Mouse (Mus musculus) MEL (cell line): ENCODE measurements around the gene Wdr31. TPM values are rescaled to one million over a fixed set of nuclear protein-coding genes. Genes with fewer than 3 reads are reported as not detected.
A peak's percentile ranks its signal among the peaks of the same experiment; 100 is the strongest.

Experiments
- DNase-seq: peaks from one replicate; pipeline ENCODE4 v3.0.0; 2011; ENCODE audit warnings: low read depth, low spot score
- H3K27ac ChIP-seq: 2 replicates; pipeline ENCODE4 v1.5.1; 2012; ENCODE audit warnings: low read depth, mild to moderate bottlenecking, control low read depth, low read length, moderate library complexity; ENCODE audit not compliant: control insufficient read depth
- H3K27me3 ChIP-seq, 2 experiments: fragments of 150-350 bp in 1 of 2; sonication (generic) in 1 of 2; 2 replicates each; pipeline ENCODE4 v1.6.1; 2012; ENCODE audit warnings: low read length in 2 of 2, mild to moderate bottlenecking in 2 of 2, improper control_type of control experiment in 1 of 2, moderate library complexity in 1 of 2; ENCODE audit not compliant: insufficient read depth in 2 of 2, control insufficient read depth in 1 of 2
- H3K36me3 ChIP-seq, 2 experiments: 2 replicates each; pipeline ENCODE4 v1.6.1; 2012 to 2014; ENCODE audit warnings: low read length in 2 of 2, improper control_type of control experiment in 1 of 2, inconsistent platforms in 1 of 2, mild to moderate bottlenecking in 1 of 2; ENCODE audit not compliant: insufficient read depth in 2 of 2, control insufficient read depth in 1 of 2
- H3K4me1 ChIP-seq, 2 experiments: fragments of 150-350 bp in 1 of 2; sonication (generic) in 1 of 2; 2 replicates each; pipeline ENCODE4 v1.6.1; 2012; ENCODE audit warnings: low read length in 2 of 2, improper control_type of control experiment in 1 of 2, mild to moderate bottlenecking in 1 of 2; ENCODE audit not compliant: insufficient read depth in 2 of 2, control insufficient read depth in 1 of 2
- H3K4me3 ChIP-seq, 2 experiments: fragments of 150-350 bp in 1 of 2; sonication (generic) in 1 of 2; 2 replicates each; pipeline ENCODE4 v1.5.1; 2012; ENCODE audit warnings: low read depth in 2 of 2, low read length in 2 of 2, mild to moderate bottlenecking in 2 of 2, moderate library complexity in 2 of 2, control low read depth in 1 of 2, improper control_type of control experiment in 1 of 2; ENCODE audit not compliant: control insufficient read depth in 1 of 2, insufficient read depth in 1 of 2
- H3K79me2 ChIP-seq: 2 replicates; pipeline ENCODE4 v1.6.1; 2012; ENCODE audit warnings: mild to moderate bottlenecking, low read length, moderate library complexity; ENCODE audit not compliant: control insufficient read depth, poor library complexity, insufficient read depth
- H3K9ac ChIP-seq: 2 replicates; pipeline ENCODE4 v1.6.1; 2012; ENCODE audit warnings: low read depth, mild to moderate bottlenecking, control low read depth, low read length, moderate library complexity; ENCODE audit not compliant: control insufficient read depth, poor library complexity, severe bottlenecking
- H3K9me3 ChIP-seq: fragments of 150-350 bp; sonication (generic); replicated peaks from 2 replicates; pipeline ENCODE4 v1.6.1; 2012; ENCODE audit warnings: mild to moderate bottlenecking, low read length, improper control_type of control experiment, moderate library complexity; ENCODE audit not compliant: insufficient read depth
- BHLHE40 ChIP-seq: IDR thresholded peaks from 2 replicates; pipeline ENCODE4 v1.6.1; 2012; ENCODE audit warnings: low read depth, mild to moderate bottlenecking, inconsistent platforms, low read length, improper control_type of control experiment, borderline replicate concordance
- CHD1 ChIP-seq: IDR thresholded peaks from 2 replicates; pipeline ENCODE4 v1.6.1; 2012; ENCODE audit warnings: low read depth, mild to moderate bottlenecking, inconsistent platforms, low read length, improper control_type of control experiment
- CHD2 ChIP-seq: IDR thresholded peaks from 2 replicates; pipeline ENCODE4 v1.6.1; 2011; ENCODE audit warnings: low read length, improper control_type of control experiment
- E2F4 ChIP-seq: IDR thresholded peaks from 2 replicates; pipeline ENCODE4 v1.6.1; 2011; ENCODE audit warnings: low read depth, low read length, improper control_type of control experiment, borderline replicate concordance
- EP300 ChIP-seq, 2 experiments: IDR thresholded peaks; 2 replicates each; pipeline ENCODE4 v1.6.1; 2011; ENCODE audit warnings: improper control_type of control experiment in 2 of 2, low read length in 2 of 2, low read depth in 1 of 2, mild to moderate bottlenecking in 1 of 2
- ETS1 ChIP-seq: IDR thresholded peaks from 2 replicates; pipeline ENCODE4 v1.6.1; 2012; ENCODE audit warnings: low read depth, mild to moderate bottlenecking, inconsistent platforms, low read length, improper control_type of control experiment, moderate library complexity
- JUND ChIP-seq: IDR thresholded peaks from 2 replicates; pipeline ENCODE4 v1.6.1; 2011; ENCODE audit warnings: low read depth, mild to moderate bottlenecking, improper control_type of control experiment, low read length
- KAT2A ChIP-seq: conservative IDR thresholded peaks from 2 replicates; pipeline ENCODE4 v1.6.1; 2012; ENCODE audit warnings: low read depth, low read length, improper control_type of control experiment, inconsistent platforms
- MAX ChIP-seq: IDR thresholded peaks from 2 replicates; pipeline ENCODE4 v1.6.1; 2011; ENCODE audit warnings: low read length, improper control_type of control experiment
- MXI1 ChIP-seq: IDR thresholded peaks from 2 replicates; pipeline ENCODE4 v1.6.1; 2011; ENCODE audit warnings: mild to moderate bottlenecking, low read depth, low read length, improper control_type of control experiment
- POLR2AphosphoS2 ChIP-seq: IDR thresholded peaks from 2 replicates; pipeline ENCODE4 v1.6.1; 2011; ENCODE audit warnings: low read length, improper control_type of control experiment
- RCOR1 ChIP-seq: IDR thresholded peaks from 2 replicates; pipeline ENCODE4 v1.6.1; 2012; ENCODE audit warnings: low read depth, mild to moderate bottlenecking, inconsistent platforms, low read length, improper control_type of control experiment
- SIN3A ChIP-seq: IDR thresholded peaks from 2 replicates; pipeline ENCODE4 v1.6.1; 2012; ENCODE audit warnings: low read length, improper control_type of control experiment, inconsistent platforms
- TCF12 ChIP-seq: IDR thresholded peaks from 2 replicates; pipeline ENCODE4 v1.6.1; 2014; ENCODE audit warnings: low read depth, mild to moderate bottlenecking, inconsistent platforms, low read length, improper control_type of control experiment, moderate library complexity
- USF2 ChIP-seq, 2 experiments: IDR thresholded peaks; 2 replicates each; pipeline ENCODE4 v1.6.1; 2011 to 2012; ENCODE audit warnings: improper control_type of control experiment in 2 of 2, low read length in 2 of 2, borderline replicate concordance in 1 of 2, inconsistent platforms in 1 of 2, low read depth in 1 of 2, mild to moderate bottlenecking in 1 of 2; ENCODE audit not compliant: insufficient read depth in 1 of 2
- ZMIZ1 ChIP-seq: IDR thresholded peaks from 2 replicates; pipeline ENCODE4 v1.6.1; 2012; ENCODE audit warnings: low read depth, mild to moderate bottlenecking, inconsistent platforms, low read length, improper control_type of control experiment, moderate library complexity
- ZNF384 ChIP-seq: IDR thresholded peaks from 2 replicates; pipeline ENCODE4 v1.6.1; 2012; ENCODE audit warnings: low read depth, mild to moderate bottlenecking, inconsistent platforms, low read length, improper control_type of control experiment
- polyA plus RNA-seq, 2 experiments: library from polyadenylated mRNA; stranded (reverse) in 1 of 2; unstranded in 1 of 2; fragments of >175 nt in 1 of 2; fragments of >200 nt in 1 of 2; gene quantifications; 2 replicates each; pipeline versions ENCODE4 v1.2.1 to v1.2.4; 2012; ENCODE audit warnings: low replicate concordance in 2 of 2, low read depth in 1 of 2; ENCODE audit not compliant: insufficient read length in 2 of 2, insufficient read depth in 1 of 2, missing spikeins in 1 of 2
- total RNA-seq: library from RNA; depleted of rRNA; stranded (reverse); fragments of 300-350 nt; gene quantifications from 2 replicates; pipeline ENCODE4 v1.2.3, GENCODE M21; 2012

The Wdr31 gene
- total and polyA plus RNA-seq, 3 experiments, result 0.91 to 1.9 TPM; not detected in 1

GRCm38 (mm10) chr4:62501534-62501933 lies 30.8 kb upstream of the Wdr31 start:
- Histone ChIP-seq H3K79me2 (peaks cover 1% of the 10 kb centered on the region; the same call in 1 of the 2 replicates), H3K4me3 (peak overlapping the region; percentile 59 to 62), H3K4me1 (peaks cover 12 to 24% of the 10 kb centered on the region in 2 experiments; a peak in 3 of 4 replicates), H3K36me3 (peaks cover 0 to 14% of the 10 kb centered on the region in 2 experiments; a peak in 2 of 4 replicates), H3K27me3 (no peaks in the 10 kb centered on the region)
- no peak for DNase-seq
- TF ChIP-seq JUND (0 out of 2 replicates have a peak, but pooled peaks have one; percentile 9), ETS1 (no peak), SIN3A (no peak), CHD1 (no peak; the same call in none of the 2 replicates), KAT2A (no peak), USF2 (IDR thresholded peaks at IDR 0.05; ENCODE audit: borderline replicate concordance in 1 of 2, insufficient read depth in 1 of 2, low read depth in 1 of 2, low read length in 2 of 2) (no peak), BHLHE40 (peak; percentile 56; the same call in 1 of the 2 replicates), EP300 (IDR thresholded peaks at IDR 0.05; ENCODE audit: low read depth in 1 of 2, low read length in 2 of 2) (0 out of 4 replicates have a peak, but pooled peaks of 1 of the 2 experiments have one; percentile 8)
- TF ChIP-seq, all 39 proteins: peak for 3
- no peaks in the 10 kb centered on the region for H3K9me3 ChIP-seq
- H3K9ac ChIP-seq, result peak overlapping the region; percentile 64
- no peak overlapping the region for H3K27ac ChIP-seq

GRCm38 (mm10) chr4:62500799-62501198 lies 30.1 kb upstream of the Wdr31 start:
- peaks cover 12 to 28% of the 10 kb centered on the region in 2 experiments; a peak in 3 of 4 replicates for H3K4me1 ChIP-seq
- H3K9me3 ChIP-seq, result no peaks in the 10 kb centered on the region
- no peak overlapping the region for H3K4me3 ChIP-seq
- no peaks in the 10 kb centered on the region for H3K27me3 ChIP-seq
- DNase-seq, result peak; percentile 32
- TF ChIP-seq TCF12 (no peak), RCOR1 (0 out of 2 replicates have a peak, but pooled peaks have one; percentile 20), E2F4 (no peak)
- H3K79me2 ChIP-seq, result peaks cover 1% of the 10 kb centered on the region; the same call in 1 of the 2 replicates
- H3K36me3 ChIP-seq, result peaks cover 0 to 14% of the 10 kb centered on the region in 2 experiments; a peak in 2 of 4 replicates
- no peak overlapping the region for H3K27ac ChIP-seq
- H3K9ac ChIP-seq, result no peak overlapping the region

DNA sequence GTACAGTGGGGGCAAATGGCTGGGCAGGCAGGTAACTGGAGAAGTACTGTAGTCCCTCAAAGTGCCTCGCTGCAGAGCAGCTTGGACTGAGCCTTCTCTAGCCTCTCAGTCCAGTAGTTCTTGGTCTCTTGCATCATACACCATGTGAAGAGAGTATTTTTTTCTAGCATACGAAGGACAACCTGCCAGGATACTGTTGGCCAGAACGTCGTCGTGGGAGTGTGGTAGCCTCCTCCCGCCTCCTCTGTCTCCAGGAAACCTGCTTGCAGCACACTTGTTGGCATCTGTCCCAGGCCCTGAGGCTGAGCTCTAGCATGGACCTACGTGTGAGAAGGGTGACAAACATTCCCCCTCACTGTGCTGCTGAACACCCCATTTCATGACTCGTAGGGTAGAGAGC lies 26.1 kb upstream of the Wdr31 start:
- H3K27me3 ChIP-seq, result no peaks in the 10 kb centered on the region; a peak in 1 of 4 replicates
- no peak overlapping the region for H3K27ac ChIP-seq
- H3K36me3 ChIP-seq, result peaks cover 0 to 8% of the 10 kb centered on the region in 2 experiments; a peak in 2 of 4 replicates
- no peak overlapping the region for H3K4me3 ChIP-seq
- H3K9ac ChIP-seq, result peak overlapping the region; percentile 2; the same call in 1 of the 2 replicates
- H3K4me1 ChIP-seq, result peaks cover 5 to 19% of the 10 kb centered on the region in 2 experiments; a peak in 3 of 4 replicates
- TF ChIP-seq BHLHE40 (peak; percentile 32; the same call in 1 of the 2 replicates), ZNF384 (0 out of 2 replicates have a peak, but pooled peaks have one; percentile 18), ZMIZ1 (no peak), CHD2 (no peak), POLR2AphosphoS2 (peak; percentile 49; the same call in 1 of the 2 replicates), MXI1 (peak; percentile 54), ETS1 (peak; percentile 35; the same call in 1 of the 2 replicates), MAX (peak; percentile 83)
- no peaks in the 10 kb centered on the region for H3K79me2 ChIP-seq
- no peaks in the 10 kb centered on the region for H3K9me3 ChIP-seq
- peak; percentile 89 for DNase-seq
